Mouse (Mus musculus) C2C12 (cell line): ENCODE measurements around the gene Eml2. TPM values are rescaled to one million over a fixed set of nuclear protein-coding genes. Genes with fewer than 3 reads are reported as not detected.

Experiments
- H3K27me3 ChIP-seq: one replicate; pipeline ENCODE4 v1.6.1; 2011; ENCODE audit not compliant: control insufficient read depth, insufficient read depth, insufficient read length
- H3K36me3 ChIP-seq: one replicate; pipeline ENCODE4 v1.6.1; 2011; ENCODE audit not compliant: control insufficient read depth, insufficient read depth
- H3K4me3 ChIP-seq: one replicate; pipeline ENCODE4 v1.5.1; 2011; ENCODE audit warnings: mild to moderate bottlenecking, control low read depth; ENCODE audit not compliant: poor library complexity, insufficient read depth, severe bottlenecking
- H3K79me2 ChIP-seq: one replicate; pipeline ENCODE4 v1.6.1; 2011; ENCODE audit not compliant: control insufficient read depth, insufficient read depth
- H3K79me3 ChIP-seq: one replicate; pipeline ENCODE4 v1.6.1; 2011; ENCODE audit warnings: low read depth, control low read depth
- H3ac ChIP-seq: one replicate; pipeline ENCODE3; 2011; ENCODE audit warnings: low read depth; ENCODE audit not compliant: control insufficient read depth, insufficient read length
- CEBPB ChIP-seq: IDR thresholded peaks from one replicate; pipeline ENCODE4 v1.6.1; 2011; ENCODE audit warnings: low read depth, mild to moderate bottlenecking, control low read depth, moderate library complexity
- CTCF ChIP-seq: IDR thresholded peaks from one replicate; pipeline ENCODE4 v1.5.1; 2011; ENCODE audit not compliant: control insufficient read depth, insufficient read depth, insufficient read length
- FOSL1 ChIP-seq: IDR thresholded peaks from one replicate; pipeline ENCODE4 v1.8.0; 2011; ENCODE audit warnings: mild to moderate bottlenecking, low read length; ENCODE audit not compliant: poor library complexity, insufficient read depth, severe bottlenecking
- MAX ChIP-seq: IDR thresholded peaks from one replicate; pipeline ENCODE4 v1.6.1; 2011; ENCODE audit warnings: mild to moderate bottlenecking, control low read depth
- MYOD1 ChIP-seq: IDR thresholded peaks from one replicate; pipeline ENCODE4 v1.6.1; 2011; ENCODE audit warnings: low read depth; ENCODE audit not compliant: control insufficient read depth, insufficient read length
- MYOG ChIP-seq: IDR thresholded peaks from one replicate; pipeline ENCODE4 v1.6.1; 2011; ENCODE audit not compliant: control insufficient read depth, insufficient read length; ENCODE audit errors: extremely low read depth
- USF1 ChIP-seq: IDR thresholded peaks from one replicate; pipeline ENCODE4 v1.6.1; 2011; ENCODE audit warnings: low read depth, mild to moderate bottlenecking, control low read depth, moderate library complexity
- polyA plus RNA-seq: library from polyadenylated mRNA; unstranded; fragments of >200 nt; fragmentation: generic; extraction: Trizol; gene quantifications from one replicate; pipeline ENCODE4 v1.2.1, GENCODE M21; 2012; ENCODE audit warnings: missing spikeins

Eml2 gene
- polyA plus RNA-seq, 1 experiment: 16.4 TPM

GRCm38 (mm10) chr7:19172874-19173273 lies 3.3 kb upstream of the Eml2 start:
- Histone ChIP-seq H3K36me3 (no peaks in the 10 kb centered on the region), H3K79me3 (no peaks in the 10 kb centered on the region), H3ac (no peak overlapping the region), H3K79me2 (no peaks in the 10 kb centered on the region), H3K27me3 (no peaks in the 10 kb centered on the region), H3K4me3 (no peak overlapping the region)
- TF ChIP-seq MAX (no peak), USF1 (no peak), CEBPB (no peak), CTCF (peak; percentile 19), FOSL1 (no peak), MYOD1 (no peak), MYOG (no peak)

- no peak overlapping the region for H3ac ChIP-seq
- H3K36me3 ChIP-seq: no peaks in the 10 kb centered on the region
- TF ChIP-seq USF1 (no peak), MYOG (no peak), MAX (no peak), FOSL1 (no peak), MYOD1 (no peak), CTCF (no peak), CEBPB (no peak)
- no peak overlapping the region for H3K4me3 ChIP-seq
- H3K27me3 ChIP-seq: no peaks in the 10 kb centered on the region
- no peaks in the 10 kb centered on the region for H3K79me2 ChIP-seq
- H3K79me3 ChIP-seq: no peaks in the 10 kb centered on the region
Observed at GRCm38 (mm10) chr7:19176516-19176947, 311 bp downstream of the Eml2 start.

- Histone ChIP-seq H3K79me3 (no peaks in the 10 kb centered on the region), H3K79me2 (no peaks in the 10 kb centered on the region), H3K36me3 (no peaks in the 10 kb centered on the region), H3K4me3 (no peak overlapping the region), H3ac (no peak overlapping the region), H3K27me3 (no peaks in the 10 kb centered on the region)
- TF ChIP-seq MYOD1: no peak
- no peak for TF ChIP-seq CTCF
- TF ChIP-seq MYOG: no peak
- no peak for TF ChIP-seq CEBPB
- TF ChIP-seq FOSL1: no peak
- no peak for TF ChIP-seq MAX
Observed at GRCm38 (mm10) chr7:19177216-19177615, 995 bp downstream of the Eml2 start.

GRCm38 (mm10) chr7:19178035-19178434 lies 1.8 kb downstream of the Eml2 start:
- Histone ChIP-seq H3K27me3 (no peaks in the 10 kb centered on the region), H3ac (no peak overlapping the region), H3K4me3 (no peak overlapping the region), H3K79me2 (no peaks in the 10 kb centered on the region), H3K36me3 (no peaks in the 10 kb centered on the region), H3K79me3 (no peaks in the 10 kb centered on the region)
- TF ChIP-seq CEBPB (no peak), MYOD1 (no peak), MYOG (no peak), USF1 (no peak), CTCF (no peak), FOSL1 (no peak), MAX (no peak)

DNA sequence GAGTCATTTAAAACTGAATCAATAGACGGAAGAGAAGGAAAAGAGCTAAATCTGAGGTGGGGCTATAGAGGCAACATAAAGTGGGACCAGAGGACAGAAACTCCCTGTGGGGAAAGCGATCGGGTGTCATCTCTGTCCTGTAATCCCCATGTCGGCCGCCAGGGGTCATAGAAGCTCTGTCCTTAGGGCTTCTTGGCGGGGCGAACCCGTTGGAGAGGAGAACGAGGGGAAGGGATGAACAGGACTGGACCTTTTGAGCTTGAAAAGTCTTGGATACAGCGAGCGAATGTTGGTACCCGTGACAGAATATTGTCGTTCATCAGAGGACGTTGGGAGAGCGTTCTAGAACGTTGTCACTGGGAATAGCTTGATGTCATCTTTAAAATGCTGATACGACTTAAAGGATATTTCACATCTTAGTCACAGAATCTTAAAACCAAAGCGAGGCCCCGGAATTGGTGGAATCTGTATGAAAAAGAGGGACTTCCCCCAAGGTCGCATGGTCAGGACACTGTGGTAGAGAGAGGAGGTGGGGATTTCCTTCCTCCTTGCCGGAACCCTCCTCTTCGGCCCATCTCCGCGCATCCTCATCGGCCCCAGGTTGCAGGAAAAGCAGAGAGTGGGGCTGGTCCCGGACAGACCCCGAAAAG lies 2.3 kb downstream of the Eml2 start:
- Histone ChIP-seq H3ac (no peak overlapping the region), H3K27me3 (no peaks in the 10 kb centered on the region), H3K79me3 (no peaks in the 10 kb centered on the region), H3K79me2 (no peaks in the 10 kb centered on the region), H3K4me3 (no peak overlapping the region), H3K36me3 (no peaks in the 10 kb centered on the region)
- TF ChIP-seq CTCF (no peak), USF1 (no peak), MYOG (no peak), FOSL1 (no peak), CEBPB (no peak), MAX (no peak), MYOD1 (no peak)

DNA sequence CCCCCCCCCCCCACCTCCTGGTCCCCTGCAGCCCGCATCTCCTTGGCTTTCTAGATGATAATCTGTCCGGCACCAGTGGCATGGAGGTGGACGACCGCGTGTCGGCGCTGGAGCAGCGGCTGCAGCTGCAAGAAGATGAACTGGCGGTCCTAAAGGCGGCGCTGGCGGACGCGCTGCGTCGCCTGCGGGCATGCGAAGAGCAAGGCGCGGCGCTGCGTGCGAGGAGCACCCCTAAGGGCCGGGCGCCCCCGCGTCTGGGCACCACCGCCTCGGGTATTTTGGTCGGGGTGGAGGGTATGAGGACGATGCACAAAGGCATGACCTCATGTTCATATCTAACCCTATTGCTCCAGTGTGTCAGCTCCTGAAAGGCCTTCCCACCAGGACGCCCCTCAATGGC lies 3.0 kb downstream of the Eml2 start:
- Histone ChIP-seq H3K4me3 (no peak overlapping the region), H3K27me3 (no peaks in the 10 kb centered on the region), H3K79me2 (no peaks in the 10 kb centered on the region), H3K79me3 (no peaks in the 10 kb centered on the region), H3ac (no peak overlapping the region), H3K36me3 (no peaks in the 10 kb centered on the region)
- TF ChIP-seq CEBPB (no peak), MYOD1 (no peak), MYOG (no peak), USF1 (no peak), MAX (no peak), FOSL1 (no peak), CTCF (peak; percentile 50)
